Mouse (Mus musculus) heart, embryonic 16.5 days (tissue): ENCODE data around the gene Ddit4l. TPM values are rescaled to one million over a fixed set of nuclear protein-coding genes. Genes with fewer than 3 reads are reported as not detected.
"Not testable (repeated sequence)": the region's sequence is repeated elsewhere in the genome, so short reads cannot be mapped to it uniquely, and the experiment has no call there.

ENCODE experiments used
- ATAC-seq: fragments of 200-750 bp; cut with Nextera tagmentation; replicated peaks from 2 replicates; pipeline ENCODE4 v1.8.0; 2017; ENCODE audit warnings: moderate number of reproducible peaks; ENCODE audit not compliant: insufficient read depth, low FRiP score; ENCODE audit errors: extremely low read depth
- H3K27ac ChIP-seq: fragments of 300-500 bp; sonication (generic); 2 replicates; pipeline ENCODE4 v1.5.1; 2014; ENCODE audit warnings: mild to moderate bottlenecking, low read length, control low read depth, moderate library complexity
- H3K27me3 ChIP-seq: fragments of 300-500 bp; sonication (generic); 2 replicates; pipeline ENCODE4 v1.6.1; 2014; ENCODE audit warnings: low read length, mixed read lengths; ENCODE audit not compliant: control insufficient read depth, insufficient read depth
- H3K36me3 ChIP-seq: fragments of 300-500 bp; sonication (generic); 2 replicates; pipeline ENCODE4 v1.6.1; 2014; ENCODE audit not compliant: control insufficient read depth, insufficient read depth
- H3K4me1 ChIP-seq: fragments of 300-500 bp; sonication (generic); 2 replicates; pipeline ENCODE4 v1.6.1; 2014; ENCODE audit warnings: low read length, mixed read lengths; ENCODE audit not compliant: control insufficient read depth, insufficient read depth
- H3K4me2 ChIP-seq: fragments of 300-500 bp; sonication (generic); 2 replicates; pipeline ENCODE4 v1.6.1; 2014; ENCODE audit warnings: low read depth, mild to moderate bottlenecking, control low read depth, low read length
- H3K4me3 ChIP-seq: fragments of 300-500 bp; sonication (generic); 2 replicates; pipeline ENCODE4 v1.5.1; 2014; ENCODE audit warnings: mild to moderate bottlenecking, control low read depth, low read length
- H3K9ac ChIP-seq: fragments of 300-500 bp; sonication (generic); 2 replicates; pipeline ENCODE4 v1.6.1; 2014; ENCODE audit warnings: low read length, control low read depth
- H3K9me3 ChIP-seq: fragments of 300-500 bp; sonication (generic); replicated peaks from 2 replicates; pipeline ENCODE4 v1.6.1; 2016; ENCODE audit warnings: low read length; ENCODE audit not compliant: control insufficient read depth
- WGBS: fragments of 180-500 bp; shearing (Covaris S2); extraction: QIAGEN DNeasy Blood & Tissue Kit; methylation state at CpG from one replicate; pipeline ENCODE4 v1.1.7; 2014; 5-methylcytosine and 5-hydroxymethylcytosine counted together
- polyA plus RNA-seq: library from polyadenylated mRNA; unstranded; fragments of >200 nt; fragmentation: Nextera tagmentation; extraction: Ambion mirVana; gene quantifications from 2 replicates; pipeline ENCODE4 v1.2.1, GENCODE M21; 2015

The Ddit4l gene
- 5.4 and 9.3 TPM in 2 replicates for polyA plus RNA-seq

DNA sequence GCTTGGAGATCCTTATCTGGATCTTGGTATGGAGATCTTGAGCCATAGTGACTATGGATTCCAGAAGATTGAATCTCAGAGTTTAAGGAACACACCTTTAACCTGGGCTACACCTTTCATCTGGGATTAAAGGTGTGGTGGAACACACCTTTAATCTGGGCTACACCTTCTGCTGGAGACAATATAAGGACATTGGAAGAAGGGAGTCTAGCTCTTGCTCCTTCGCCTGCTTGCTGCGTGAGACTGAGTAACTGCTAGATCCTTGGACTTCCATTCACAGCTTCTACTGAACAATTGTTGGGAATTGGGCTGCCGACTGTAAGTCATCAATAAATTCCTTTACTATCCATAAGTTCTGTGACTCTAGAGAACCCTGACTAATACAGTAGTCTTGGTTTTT is at the start of gene Ddit4l:
Gene Ddit4l, plus strand, starts transcription at position 301 of the 400 bp plus-strand sequence.
- not testable (repeated sequence) for H3K36me3 ChIP-seq, H3K9ac ChIP-seq, H3K27ac ChIP-seq, H3K9me3 ChIP-seq, ATAC-seq, H3K4me3 ChIP-seq, H3K27me3 ChIP-seq
- peak within 1 kb of the TSS; percentile 11; the same call in 1 of the 2 replicates for H3K4me2 ChIP-seq
- H3K4me1 ChIP-seq: peaks cover 16% of the 10 kb centered on the region
- WGBS: 96% methylated on average over 3 of the region's 3 CpGs

DNA sequence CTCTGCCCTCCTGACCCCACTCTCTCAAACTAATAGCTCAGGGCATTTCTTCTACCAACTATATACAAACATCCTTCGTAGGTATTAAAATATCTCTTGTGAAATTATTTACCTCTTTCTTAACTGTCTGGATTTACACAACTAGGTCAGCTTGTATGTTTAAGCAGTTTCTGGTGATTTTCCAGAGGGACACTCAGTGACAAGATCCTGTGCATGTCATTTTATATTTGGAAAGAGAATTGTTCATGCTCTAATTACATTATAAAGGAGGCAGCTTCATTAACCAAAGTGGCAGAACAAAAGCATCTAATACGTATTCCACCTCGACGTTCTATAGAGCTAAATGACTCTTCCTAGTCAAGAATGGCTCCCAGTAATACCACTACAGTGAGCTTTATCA is 45.3 kb upstream of the Ddit4l start:
- Histone ChIP-seq H3K27me3 (no peaks in the 10 kb centered on the region), H3K36me3 (no peaks in the 10 kb centered on the region), H3K27ac (no peak overlapping the region), H3K9ac (no peak overlapping the region), H3K4me3 (no peak overlapping the region), H3K9me3 (no peaks in the 10 kb centered on the region), H3K4me2 (no peak overlapping the region), H3K4me1 (no peaks in the 10 kb centered on the region)
- 84% methylated on average over 4 of the region's 4 CpGs for WGBS
- no peak for ATAC-seq

DNA sequence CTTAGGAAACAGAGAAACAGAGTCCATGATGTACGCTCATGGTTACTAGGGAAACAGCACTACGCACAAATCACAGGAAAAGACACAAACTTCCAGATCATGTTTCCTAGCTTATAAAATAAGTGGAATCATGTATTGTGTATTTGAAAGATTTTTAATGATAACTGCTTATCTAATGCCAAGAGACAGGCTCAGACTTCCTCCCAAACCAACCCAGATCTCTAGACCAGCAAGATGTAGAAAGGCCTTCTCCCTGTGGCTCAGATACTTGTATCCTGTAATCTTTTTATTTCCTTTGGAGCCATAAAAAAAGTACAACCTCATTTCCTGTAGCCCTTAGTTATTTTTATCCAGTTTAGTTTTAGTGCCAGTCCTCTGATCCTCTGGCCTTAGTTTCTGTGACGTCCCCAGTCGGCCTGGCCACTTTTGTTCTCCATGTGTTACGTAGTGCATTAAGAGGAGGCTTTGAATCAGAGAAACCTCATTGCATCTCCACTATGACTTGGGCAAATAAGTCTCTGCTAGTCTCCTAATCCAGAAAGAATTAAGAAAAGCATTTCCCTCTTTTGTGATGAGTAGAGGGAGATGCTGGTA is 34.9 kb upstream of the Ddit4l start:
- H3K9me3 ChIP-seq: no peaks in the 10 kb centered on the region
- H3K9ac ChIP-seq: no peak overlapping the region
- no peak for ATAC-seq
- no peak overlapping the region for H3K4me3 ChIP-seq
- no peaks in the 10 kb centered on the region for H3K4me1 ChIP-seq
- 73% methylated on average over 5 of the region's 5 CpGs for WGBS
- H3K27ac ChIP-seq: no peak overlapping the region
- H3K36me3 ChIP-seq: no peaks in the 10 kb centered on the region
- no peaks in the 10 kb centered on the region for H3K27me3 ChIP-seq
- H3K4me2 ChIP-seq: no peak overlapping the region

DNA sequence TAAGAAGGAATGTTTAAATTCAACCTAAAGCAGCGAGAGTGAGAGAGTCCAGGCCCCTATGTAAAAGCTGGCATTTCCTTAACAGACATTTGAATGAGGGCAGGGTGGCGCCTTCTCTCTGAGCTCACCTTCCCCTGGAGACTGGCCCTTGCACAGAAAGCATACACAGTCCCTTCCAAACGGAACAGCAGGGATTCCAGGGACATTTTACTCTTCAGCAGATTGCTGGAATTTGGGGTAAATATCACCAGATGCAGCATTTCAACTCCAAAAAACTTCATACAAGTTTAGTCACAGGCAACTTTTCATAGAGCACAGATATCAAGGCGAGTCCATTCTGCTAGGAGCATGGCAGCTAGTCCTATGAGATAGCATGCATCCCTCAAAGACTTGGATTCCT is 31.6 kb upstream of the Ddit4l start:
- no peak overlapping the region for H3K4me3 ChIP-seq
- H3K4me2 ChIP-seq: no peak overlapping the region
- H3K9me3 ChIP-seq: no peaks in the 10 kb centered on the region
- no peak overlapping the region for H3K9ac ChIP-seq
- no peak overlapping the region for H3K27ac ChIP-seq
- no peaks in the 10 kb centered on the region for H3K27me3 ChIP-seq
- WGBS: 65% methylated on average over 4 of the region's 4 CpGs
- ATAC-seq: no peak
- no peaks in the 10 kb centered on the region for H3K4me1 ChIP-seq
- no peaks in the 10 kb centered on the region for H3K36me3 ChIP-seq

DNA sequence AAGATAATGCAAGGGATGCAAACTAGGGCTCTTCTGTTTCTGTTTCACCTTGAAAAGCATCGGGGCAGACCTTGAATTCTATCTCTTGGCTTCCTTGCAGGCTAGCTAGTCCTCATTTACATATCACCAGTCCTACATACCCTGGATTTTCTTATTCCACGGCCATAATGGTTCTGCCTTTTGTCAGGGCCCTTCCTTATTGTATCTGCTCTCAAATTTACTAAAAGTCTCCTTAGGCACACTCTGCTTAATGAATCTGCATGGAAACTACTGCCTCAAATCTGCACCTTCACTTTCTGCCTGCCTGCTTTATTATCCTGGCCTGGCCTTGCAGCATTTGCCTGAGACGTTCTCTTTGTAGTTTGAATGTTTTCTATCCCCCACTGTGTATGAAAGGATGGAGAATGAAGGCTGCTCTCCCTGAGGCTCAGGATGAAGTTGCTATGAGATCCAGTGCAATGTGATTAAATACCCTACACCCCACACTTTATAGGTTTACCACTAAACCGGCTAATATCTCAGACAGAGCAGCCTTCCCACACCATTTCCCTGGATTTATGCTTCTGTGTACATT is 27.0 kb upstream of the Ddit4l start:
- no peak for ATAC-seq
- Histone ChIP-seq H3K4me1 (no peaks in the 10 kb centered on the region), H3K27me3 (no peaks in the 10 kb centered on the region), H3K27ac (no peak overlapping the region), H3K36me3 (no peaks in the 10 kb centered on the region), H3K9me3 (no peaks in the 10 kb centered on the region), H3K9ac (no peak overlapping the region), H3K4me3 (no peak overlapping the region), H3K4me2 (no peak overlapping the region)
- WGBS: 61% methylated on average over 4 of the region's 4 CpGs

DNA sequence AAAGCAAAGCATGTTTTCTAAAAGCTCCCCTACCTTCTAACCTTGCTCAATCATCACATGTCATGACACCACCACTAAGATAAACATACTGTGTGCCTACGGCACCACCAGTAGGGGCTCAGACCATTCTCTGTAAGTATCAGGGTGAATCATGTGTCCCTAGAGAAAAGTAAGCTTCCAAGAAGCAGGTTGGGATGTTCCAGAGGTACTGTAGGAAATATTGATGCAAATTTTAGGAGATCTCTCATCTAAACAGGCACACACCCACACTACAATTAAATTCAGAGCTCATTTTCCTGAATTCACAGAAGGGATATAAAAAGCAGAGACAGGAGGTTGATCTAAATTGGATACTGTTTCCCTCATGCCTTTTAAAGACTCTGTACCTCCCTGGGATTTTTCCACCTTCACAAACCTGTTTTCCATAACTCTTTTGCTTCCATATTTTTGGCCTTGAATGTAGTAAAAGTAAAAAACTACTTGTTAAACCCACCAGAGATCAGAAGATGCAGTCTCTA is 12.4 kb upstream of the Ddit4l start:
- Histone ChIP-seq H3K9me3 (no peaks in the 10 kb centered on the region), H3K4me3 (no peak overlapping the region), H3K27me3 (no peaks in the 10 kb centered on the region), H3K4me2 (no peak overlapping the region), H3K36me3 (no peaks in the 10 kb centered on the region), H3K4me1 (no peaks in the 10 kb centered on the region), H3K9ac (no peak overlapping the region), H3K27ac (no peak overlapping the region)
- no peak for ATAC-seq
- 55% methylated on average over 1 of the region's 1 CpGs for WGBS

DNA sequence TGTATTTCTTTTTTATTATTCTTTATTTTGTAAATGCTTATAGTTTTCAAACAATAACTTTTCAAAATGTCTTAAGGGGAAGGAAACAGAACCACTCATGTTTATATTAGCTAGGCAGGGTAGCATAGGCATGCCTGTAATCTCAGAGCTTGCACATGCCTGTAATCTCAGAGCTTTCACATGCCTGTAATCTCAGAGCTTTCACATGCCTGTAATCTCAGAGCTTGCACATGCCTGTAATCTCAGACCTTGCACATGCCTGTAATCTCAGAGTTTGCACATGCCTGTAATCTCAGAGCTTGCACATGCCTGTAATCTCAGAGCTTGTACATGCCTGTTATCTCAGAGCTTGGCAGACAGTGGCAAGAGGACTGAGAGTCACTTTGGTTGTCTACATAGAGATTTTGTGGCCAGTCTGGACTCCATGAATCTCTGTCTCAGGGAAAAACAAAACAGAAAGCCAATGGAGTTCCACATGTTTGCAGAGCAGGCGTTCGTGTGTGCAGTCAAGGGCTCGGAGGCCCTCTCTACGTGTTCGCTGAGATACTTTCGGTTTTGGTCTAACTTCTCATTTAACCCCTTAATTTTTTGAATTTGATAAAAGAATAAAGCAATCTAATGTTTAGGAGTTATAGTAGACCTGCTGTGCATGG is 10.8 kb upstream of the Ddit4l start:
- Histone ChIP-seq H3K4me1 (no peaks in the 10 kb centered on the region), H3K4me3 (no peak overlapping the region), H3K4me2 (peak overlapping the region; percentile 9; the same call in 1 of the 2 replicates), H3K27me3 (no peaks in the 10 kb centered on the region), H3K9ac (no peak overlapping the region), H3K9me3 (no peaks in the 10 kb centered on the region), H3K27ac (no peak overlapping the region), H3K36me3 (no peaks in the 10 kb centered on the region)
- no peak for ATAC-seq
- 75% methylated on average over 6 of the region's 6 CpGs for WGBS

DNA sequence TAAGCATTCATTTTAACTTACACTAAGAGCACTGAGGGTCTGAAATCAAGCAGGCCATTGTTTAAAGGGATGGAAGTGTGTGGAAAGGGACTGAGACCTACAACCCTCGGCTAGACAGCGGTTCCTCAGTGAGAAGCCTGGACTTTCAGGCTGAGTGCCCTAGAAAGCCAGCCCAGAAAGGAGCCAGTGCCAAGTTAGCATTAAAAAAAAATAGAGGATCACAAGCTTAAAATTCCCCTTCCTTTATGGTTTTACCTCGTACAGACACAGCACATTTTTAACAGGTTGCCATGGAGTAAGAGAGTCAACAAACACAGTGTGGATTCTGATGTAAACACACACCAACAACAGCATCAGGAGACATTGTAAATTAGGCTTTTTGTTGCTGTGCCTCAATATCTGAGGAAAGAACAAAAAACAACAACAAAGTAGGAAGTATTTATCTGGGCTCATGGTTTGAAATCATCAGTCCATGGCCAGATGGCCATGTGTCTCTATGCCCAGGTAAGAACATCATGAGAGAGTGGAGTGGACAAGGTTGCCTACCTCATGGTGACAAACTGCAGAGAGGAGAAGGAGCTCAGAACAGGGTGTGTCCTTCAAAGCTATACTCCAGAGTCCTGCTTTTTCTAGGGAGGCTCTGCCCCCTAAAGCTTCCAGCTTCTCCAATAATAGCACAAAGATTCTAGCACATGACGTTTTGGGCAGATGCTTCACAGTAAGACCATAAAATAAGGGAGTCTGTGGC is 10.1 kb upstream of the Ddit4l start:
- no peak overlapping the region for H3K9ac ChIP-seq
- H3K4me3 ChIP-seq: no peak overlapping the region
- no peaks in the 10 kb centered on the region for H3K27me3 ChIP-seq
- no peaks in the 10 kb centered on the region for H3K9me3 ChIP-seq
- no peak for ATAC-seq
- no peak overlapping the region for H3K27ac ChIP-seq
- WGBS: 68% methylated on average over 4 of the region's 4 CpGs
- H3K4me1 ChIP-seq: no peaks in the 10 kb centered on the region
- no peak overlapping the region; the same call in 1 of the 2 replicates for H3K4me2 ChIP-seq
- no peaks in the 10 kb centered on the region for H3K36me3 ChIP-seq

DNA sequence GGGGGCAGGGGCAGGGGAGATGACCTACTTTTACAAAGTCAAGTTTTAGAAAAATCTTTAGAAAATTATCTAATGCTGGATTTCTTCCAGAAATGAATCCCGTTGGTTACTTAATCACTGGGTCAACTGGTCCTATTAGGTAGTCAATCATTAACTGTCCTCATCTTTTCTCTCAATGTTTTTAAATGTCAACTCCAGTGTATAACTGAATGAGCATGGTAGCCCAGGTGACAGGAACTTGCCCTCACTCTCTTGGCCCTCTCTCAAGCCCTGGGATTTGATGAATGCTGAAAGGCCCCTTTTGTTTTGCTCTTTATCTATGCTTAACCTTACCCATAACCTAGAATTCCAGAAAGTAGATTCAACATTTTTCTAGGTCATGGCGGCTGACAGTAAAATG is 9.4 kb upstream of the Ddit4l start:
- H3K9ac ChIP-seq: no peak overlapping the region
- WGBS: 73% methylated on average over 2 of the region's 2 CpGs
- no peaks in the 10 kb centered on the region for H3K36me3 ChIP-seq
- H3K27ac ChIP-seq: no peak overlapping the region
- no peak overlapping the region for H3K4me3 ChIP-seq
- no peaks in the 10 kb centered on the region for H3K9me3 ChIP-seq
- no peaks in the 10 kb centered on the region for H3K27me3 ChIP-seq
- no peak for ATAC-seq
- H3K4me2 ChIP-seq: no peak overlapping the region
- no peaks in the 10 kb centered on the region for H3K4me1 ChIP-seq
